ENCODE assay signal across 10 mouse cellular contexts in the genomic region with DNA sequence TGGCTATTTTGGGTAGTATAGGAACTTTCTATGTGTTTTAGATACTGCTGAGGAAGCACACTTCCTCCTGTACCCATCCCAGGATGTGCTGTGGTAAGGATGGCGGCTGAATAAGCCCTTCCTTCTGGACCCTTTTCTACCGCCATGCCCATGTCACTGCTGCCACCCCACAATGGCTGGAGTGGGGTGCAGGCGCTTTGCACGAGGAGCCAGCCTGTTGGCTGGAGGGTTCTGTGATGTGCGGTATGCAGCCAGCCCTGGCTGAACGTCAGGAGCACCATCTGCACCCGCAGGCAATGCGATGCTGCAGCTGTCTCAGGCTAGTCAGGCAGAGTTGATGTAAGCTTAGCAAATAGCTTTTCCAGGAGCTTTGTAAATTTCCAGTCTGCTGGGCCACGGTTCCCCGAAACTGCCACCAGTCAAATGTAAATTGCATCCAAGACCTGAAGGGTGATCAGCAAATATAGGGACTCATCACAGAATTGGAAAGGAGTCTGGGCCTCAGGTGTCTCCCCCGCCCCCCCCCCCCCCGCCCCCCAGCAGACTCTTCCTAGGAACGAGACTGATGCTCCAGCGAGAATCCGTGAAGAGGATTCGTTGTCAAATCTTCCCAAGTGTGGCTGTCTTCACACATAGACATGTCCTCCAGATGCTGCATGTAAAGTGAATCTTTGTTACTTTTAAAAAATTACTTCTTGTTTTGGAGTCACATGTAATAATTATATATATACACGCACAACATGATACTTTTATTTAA.
DNase-seq lines count a peak whose midpoint lies in the region; ATAC-seq and TF ChIP-seq lines count a peak whose summit lies in the region.
"Had no signal": no experiment of that assay in that cellular context is flagged by ENCODE, and none has a peak within 500 bp of the region (broad histone marks: within the 10 kb centered on the region; RNA-seq: fewer than 3 reads in every experiment).

No protein-coding gene starts in this region.

- H3K36me3 ChIP-seq in forebrain, embryonic 12.5 days (replicated peaks): no peaks in the 10 kb centered on the region
- H3K36me3 ChIP-seq in forebrain, embryonic 10.5 days (replicated peaks): no peaks in the 10 kb centered on the region
- no peaks in the 10 kb centered on the region for H3K36me3 ChIP-seq in midbrain, postnatal 0 days (ENCODE audit: insufficient read depth, low read length)
- no peaks in the 10 kb centered on the region for H3K36me3 ChIP-seq in intestine, postnatal 0 days (ENCODE audit: control insufficient read depth, insufficient read depth)
- H3K36me3 ChIP-seq: heart, embryonic 13.5 days had no signal

- H3K9ac ChIP-seq in forebrain, embryonic 12.5 days: no peak overlapping the region
- no peak overlapping the region for H3K9ac ChIP-seq in midbrain, postnatal 0 days (replicated peaks; ENCODE audit: low read length, poor library complexity, severe bottlenecking)
- no peak overlapping the region for H3K9ac ChIP-seq in intestine, postnatal 0 days (ENCODE audit: low read depth, low read length)
- H3K9ac ChIP-seq: heart, embryonic 13.5 days; lung, embryonic 14.5 days had no signal

- peak; percentile 75 for ATAC-seq in forebrain, embryonic 12.5 days (ENCODE audit: low FRiP score)
- peak; percentile 83 for ATAC-seq in midbrain, postnatal 0 days (ENCODE audit: low FRiP score)
- no peak for ATAC-seq in intestine, postnatal 0 days

- H3K4me1 ChIP-seq in forebrain, embryonic 12.5 days: peaks cover 18% of the 10 kb centered on the region; the same call in 1 of the 2 replicates
- peaks cover 7% of the 10 kb centered on the region; the same call in 1 of the 2 replicates for H3K4me1 ChIP-seq in forebrain, embryonic 10.5 days
- peaks cover 8% of the 10 kb centered on the region for H3K4me1 ChIP-seq in midbrain, postnatal 0 days (ENCODE audit: insufficient read depth, low read length)
- H3K4me1 ChIP-seq in intestine, postnatal 0 days (replicated peaks; ENCODE audit: control insufficient read depth, insufficient read depth, low read length): no peaks in the 10 kb centered on the region

- H3K27ac ChIP-seq in forebrain, embryonic 12.5 days: peak overlapping the region; percentile 68
- no peak overlapping the region for H3K27ac ChIP-seq in forebrain, embryonic 10.5 days
- H3K27ac ChIP-seq in midbrain, postnatal 0 days (ENCODE audit: low read depth, low read length): peak overlapping the region; percentile 59
- no peak overlapping the region for H3K27ac ChIP-seq in intestine, postnatal 0 days (ENCODE audit: low read depth, low read length)
- H3K27ac ChIP-seq: heart, embryonic 13.5 days had no signal

- no peak overlapping the region for H3K4me3 ChIP-seq in forebrain, embryonic 12.5 days (replicated peaks)
- no peak overlapping the region for H3K4me3 ChIP-seq in forebrain, embryonic 10.5 days
- H3K4me3 ChIP-seq in midbrain, postnatal 0 days (ENCODE audit: low read depth, low read length): no peak overlapping the region
- no peak overlapping the region for H3K4me3 ChIP-seq in intestine, postnatal 0 days (ENCODE audit: low read depth, low read length)
- H3K4me3 ChIP-seq: heart, embryonic 13.5 days had no signal

- H3K4me2 ChIP-seq in forebrain, embryonic 12.5 days: no peak overlapping the region
- no peak overlapping the region for H3K4me2 ChIP-seq in midbrain, postnatal 0 days (ENCODE audit: low read depth, low read length, poor library complexity, severe bottlenecking)
- no peak overlapping the region for H3K4me2 ChIP-seq in intestine, postnatal 0 days (replicated peaks; ENCODE audit: low read depth)
- H3K4me2 ChIP-seq: heart, embryonic 13.5 days; lung, embryonic 14.5 days had no signal

- DNase-seq in forebrain, embryonic 10.5 days (ENCODE audit: extremely low spot score, low spot score): no peak
- DNase-seq in layer of hippocampus, postnatal 10 days (ENCODE audit: low spot score in 2 of 2): peak; percentile 70 to 76
- DNase-seq in midbrain, postnatal 0 days (ENCODE audit: low spot score): peak; percentile 78
- DNase-seq in thymus, postnatal 36 days: peak; percentile 40 to 68
- no peak for DNase-seq in adrenal gland, postnatal 25 days
- DNase-seq in adrenal gland, adult 18-20 months (ENCODE audit: low spot score in 2 of 2): no peak
- DNase-seq: lung, embryonic 14.5 days had no signal

- H3K9me3 ChIP-seq in forebrain, embryonic 12.5 days: no peaks in the 10 kb centered on the region
- no peaks in the 10 kb centered on the region for H3K9me3 ChIP-seq in forebrain, embryonic 10.5 days
- no peaks in the 10 kb centered on the region for H3K9me3 ChIP-seq in midbrain, postnatal 0 days (ENCODE audit: low read length)
- no peaks in the 10 kb centered on the region for H3K9me3 ChIP-seq in intestine, postnatal 0 days (ENCODE audit: control insufficient read depth)
- H3K9me3 ChIP-seq: heart, embryonic 13.5 days had no signal

- TF ChIP-seq CTCF in midbrain, postnatal 0 days (IDR thresholded peaks at IDR 0.05): no peak
- no peak for TF ChIP-seq CTCF in intestine, postnatal 0 days (IDR thresholded peaks at IDR 0.05; ENCODE audit: low read depth)

- WGBS in forebrain, embryonic 12.5 days: 50% methylated on average over 17 of the region's 17 CpGs
- 59% methylated on average over 17 of the region's 17 CpGs for WGBS in forebrain, embryonic 10.5 days
- WGBS in midbrain, postnatal 0 days: 30% methylated on average over 17 of the region's 17 CpGs
- WGBS in intestine, postnatal 0 days: 57% methylated on average over 17 of the region's 17 CpGs

- H3K27me3 ChIP-seq in forebrain, embryonic 12.5 days: no peaks in the 10 kb centered on the region
- no peaks in the 10 kb centered on the region for H3K27me3 ChIP-seq in forebrain, embryonic 10.5 days (ENCODE audit: poor library complexity, severe bottlenecking)
- no peaks in the 10 kb centered on the region for H3K27me3 ChIP-seq in midbrain, postnatal 0 days (ENCODE audit: insufficient read depth, low read length)
- H3K27me3 ChIP-seq in intestine, postnatal 0 days (replicated peaks; ENCODE audit: control insufficient read depth, insufficient read depth, low read length): no peaks in the 10 kb centered on the region
- H3K27me3 ChIP-seq: heart, embryonic 13.5 days had no signal

Comparison
In these comparisons a context has a peak if more than half of its experiments do, and no peak if none do; other contexts are left out.
1. H3K27ac ChIP-seq: peak in forebrain, embryonic 12.5 days (single experiment) and midbrain, postnatal 0 days (single experiment); none in forebrain, embryonic 10.5 days (single experiment) and intestine, postnatal 0 days (single experiment).
2. DNase-seq: peak in layer of hippocampus, postnatal 10 days (2 of 2), midbrain, postnatal 0 days (single experiment) and thymus, postnatal 36 days (2 of 2); none in forebrain, embryonic 10.5 days (single experiment), adrenal gland, postnatal 25 days (single experiment) and adrenal gland, adult 18-20 months (0 of 2).